Mouse (Mus musculus): ENCODE results near the gene Amer3. TPM values are rescaled to one million over a fixed set of nuclear protein-coding genes. Genes with fewer than 3 reads are reported as not detected.

Amer3 gene
- polyA plus RNA-seq, 1 experiment from 2014 or later = not detected

DNA sequence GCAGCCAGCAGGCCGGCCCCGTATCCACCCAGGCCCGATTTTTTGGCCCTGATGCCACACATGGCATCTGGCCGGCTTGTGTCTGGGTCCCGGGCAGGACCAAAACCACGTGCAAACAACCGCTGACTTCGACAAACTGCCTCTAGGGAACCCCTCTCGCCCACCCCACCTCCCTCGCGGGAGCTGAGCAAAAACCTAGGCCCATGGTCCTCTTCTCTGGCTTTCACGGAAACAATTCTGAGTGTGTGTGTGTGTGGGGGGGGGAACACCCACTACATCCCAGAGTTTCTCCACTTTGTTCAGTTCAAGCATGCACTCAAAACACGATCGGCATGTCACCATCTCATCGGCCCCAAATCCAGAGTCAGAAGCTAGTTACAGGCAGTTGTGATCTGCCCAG lies 18.6 kb upstream of the Amer3 start, which contains the start of gene Prss40:
TSS of gene Prss40 (minus strand) at position 101 of the 400 bp plus-strand sequence.
- Histone ChIP-seq H3K36me3 (ENCODE audit: control insufficient read depth, insufficient read depth, low read length) (no peaks in the 10 kb centered on the region), H3K4me1 (ENCODE audit: control insufficient read depth, insufficient read depth, low read length) (no peaks in the 10 kb centered on the region), H3K4me2 (no peak within 1 kb of the TSS), H3K9me3 (replicated peaks; ENCODE audit: control insufficient read depth, low read length) (no peaks in the 10 kb centered on the region), H3K9ac (ENCODE audit: low read depth, low read length) (no peak within 1 kb of the TSS), H3K27me3 (ENCODE audit: control insufficient read depth, insufficient read depth, low read length) (no peaks in the 10 kb centered on the region), H3K4me3 (ENCODE audit: low read depth, low read length) (no peak within 1 kb of the TSS), H3K27ac (ENCODE audit: low read depth, low read length) (no peak within 1 kb of the TSS)
- 80% methylated on average over 15 of the region's 15 CpGs for WGBS (ENCODE audit: insufficient replicate concordance)
- ATAC-seq (replicated peaks; ENCODE audit: insufficient number of reproducible peaks, low FRiP score, low TSS enrichment) = no peak

GRCm38 (mm10) chr1:34564383-34565045 lies 14.9 kb upstream of the Amer3 start:
- no peak overlapping the region for H3K9ac ChIP-seq (ENCODE audit: low read depth, low read length)
- H3K36me3 ChIP-seq (ENCODE audit: control insufficient read depth, insufficient read depth, low read length) = no peaks in the 10 kb centered on the region
- no peak for ATAC-seq (replicated peaks; ENCODE audit: insufficient number of reproducible peaks, low FRiP score, low TSS enrichment)
- no peak overlapping the region for H3K4me2 ChIP-seq
- H3K4me3 ChIP-seq (ENCODE audit: low read depth, low read length) = no peak overlapping the region
- WGBS (ENCODE audit: insufficient replicate concordance) = 70% methylated on average over 8 of the region's 8 CpGs
- no peaks in the 10 kb centered on the region for H3K4me1 ChIP-seq (ENCODE audit: control insufficient read depth, insufficient read depth, low read length)
- H3K9me3 ChIP-seq (replicated peaks; ENCODE audit: control insufficient read depth, low read length) = no peaks in the 10 kb centered on the region
- H3K27ac ChIP-seq (ENCODE audit: low read depth, low read length) = no peak overlapping the region
- no peaks in the 10 kb centered on the region for H3K27me3 ChIP-seq (ENCODE audit: control insufficient read depth, insufficient read depth, low read length)

GRCm38 (mm10) chr1:34568120-34568519 lies 11.3 kb upstream of the Amer3 start:
- Histone ChIP-seq H3K4me3 (ENCODE audit: low read depth, low read length) (no peak overlapping the region), H3K27me3 (ENCODE audit: control insufficient read depth, insufficient read depth, low read length) (no peaks in the 10 kb centered on the region), H3K4me1 (ENCODE audit: control insufficient read depth, insufficient read depth, low read length) (no peaks in the 10 kb centered on the region), H3K4me2 (no peak overlapping the region), H3K27ac (ENCODE audit: low read depth, low read length) (no peak overlapping the region), H3K9ac (ENCODE audit: low read depth, low read length) (no peak overlapping the region), H3K36me3 (ENCODE audit: control insufficient read depth, insufficient read depth, low read length) (no peaks in the 10 kb centered on the region), H3K9me3 (replicated peaks; ENCODE audit: control insufficient read depth, low read length) (no peaks in the 10 kb centered on the region)
- WGBS (ENCODE audit: insufficient replicate concordance) = 100% methylated on average over 2 of the region's 2 CpGs
- ATAC-seq (replicated peaks; ENCODE audit: insufficient number of reproducible peaks, low FRiP score, low TSS enrichment) = no peak

DNA sequence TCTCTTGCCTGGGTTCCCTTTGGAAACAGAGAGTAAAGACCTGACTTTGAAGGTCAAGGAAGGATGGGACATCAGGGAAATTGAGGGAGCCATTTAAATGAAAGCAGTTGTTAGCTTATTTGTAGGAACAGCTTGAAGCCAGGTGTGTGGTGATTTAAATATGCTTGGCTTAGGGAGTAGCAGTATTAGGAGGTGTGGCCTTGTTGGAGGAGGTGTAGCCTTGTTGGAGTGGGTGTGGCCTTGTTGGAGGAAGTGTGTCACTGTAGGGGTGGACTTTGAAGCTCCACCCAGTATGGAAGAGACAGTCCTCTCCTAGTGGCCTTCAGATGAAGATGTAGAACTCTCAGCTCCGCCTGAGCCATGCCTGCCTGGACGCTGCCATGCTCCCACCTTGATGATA lies 9.6 kb upstream of the Amer3 start:
- no peak overlapping the region for H3K27ac ChIP-seq (ENCODE audit: low read depth, low read length)
- no peak overlapping the region for H3K4me2 ChIP-seq
- no peaks in the 10 kb centered on the region for H3K9me3 ChIP-seq (replicated peaks; ENCODE audit: control insufficient read depth, low read length)
- no peaks in the 10 kb centered on the region for H3K36me3 ChIP-seq (ENCODE audit: control insufficient read depth, insufficient read depth, low read length)
- no peak overlapping the region for H3K9ac ChIP-seq (ENCODE audit: low read depth, low read length)
- WGBS (ENCODE audit: insufficient replicate concordance) = 69% methylated on average over 2 of the region's 2 CpGs
- H3K4me3 ChIP-seq (ENCODE audit: low read depth, low read length) = no peak overlapping the region
- H3K4me1 ChIP-seq (ENCODE audit: control insufficient read depth, insufficient read depth, low read length) = no peaks in the 10 kb centered on the region
- ATAC-seq (replicated peaks; ENCODE audit: insufficient number of reproducible peaks, low FRiP score, low TSS enrichment) = no peak
- no peaks in the 10 kb centered on the region for H3K27me3 ChIP-seq (ENCODE audit: control insufficient read depth, insufficient read depth, low read length)

DNA sequence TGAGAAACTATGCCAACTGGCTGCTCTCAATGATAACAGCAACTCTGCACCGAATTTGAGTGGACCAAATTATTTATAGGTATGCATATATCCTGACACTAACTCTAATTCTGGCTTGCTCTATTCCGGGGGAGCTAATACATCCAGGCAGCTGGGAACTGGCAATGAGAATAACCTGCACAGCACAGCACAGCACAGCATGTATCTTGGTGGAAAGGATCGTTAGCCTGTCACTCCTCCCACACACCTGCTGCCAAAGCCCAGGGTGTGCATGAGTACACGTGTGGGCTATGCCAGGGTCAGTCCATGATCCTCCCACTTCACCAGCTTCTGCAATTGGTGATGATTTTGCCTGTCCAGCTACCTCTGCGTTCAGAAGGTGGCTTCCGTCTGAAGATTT lies 8.0 kb upstream of the Amer3 start:
- Histone ChIP-seq H3K4me1 (ENCODE audit: control insufficient read depth, insufficient read depth, low read length) (no peaks in the 10 kb centered on the region), H3K27ac (ENCODE audit: low read depth, low read length) (no peak overlapping the region)
- 76% methylated on average over 6 of the region's 6 CpGs for WGBS (ENCODE audit: insufficient replicate concordance)

GRCm38 (mm10) chr1:34573221-34573620 lies 6.2 kb upstream of the Amer3 start:
- Histone ChIP-seq H3K4me2 (no peak overlapping the region), H3K9me3 (replicated peaks; ENCODE audit: control insufficient read depth, low read length) (no peaks in the 10 kb centered on the region), H3K36me3 (ENCODE audit: control insufficient read depth, insufficient read depth, low read length) (no peaks in the 10 kb centered on the region), H3K9ac (ENCODE audit: low read depth, low read length) (no peak overlapping the region), H3K4me3 (ENCODE audit: low read depth, low read length) (no peak overlapping the region), H3K27me3 (ENCODE audit: control insufficient read depth, insufficient read depth, low read length) (no peaks in the 10 kb centered on the region), H3K4me1 (ENCODE audit: control insufficient read depth, insufficient read depth, low read length) (no peaks in the 10 kb centered on the region), H3K27ac (ENCODE audit: low read depth, low read length) (no peak overlapping the region)
- WGBS (ENCODE audit: insufficient replicate concordance) = 78% methylated on average over 6 of the region's 6 CpGs
- ATAC-seq (replicated peaks; ENCODE audit: insufficient number of reproducible peaks, low FRiP score, low TSS enrichment) = no peak

More for the DNA sequence above, 8.0 kb upstream of the Amer3 start:
- H3K4me2 ChIP-seq = no peak overlapping the region
- H3K36me3 ChIP-seq (ENCODE audit: control insufficient read depth, insufficient read depth, low read length) = no peaks in the 10 kb centered on the region
- H3K9me3 ChIP-seq (replicated peaks; ENCODE audit: control insufficient read depth, low read length) = no peaks in the 10 kb centered on the region
- no peaks in the 10 kb centered on the region for H3K27me3 ChIP-seq (ENCODE audit: control insufficient read depth, insufficient read depth, low read length)
- no peak for ATAC-seq (replicated peaks; ENCODE audit: insufficient number of reproducible peaks, low FRiP score, low TSS enrichment)
- no peak overlapping the region for H3K9ac ChIP-seq (ENCODE audit: low read depth, low read length)
- no peak overlapping the region for H3K4me3 ChIP-seq (ENCODE audit: low read depth, low read length)

- Histone ChIP-seq H3K4me2 (peak overlapping the region; percentile 84), H3K4me3 (ENCODE audit: low read depth, low read length) (peak overlapping the region; percentile 48), H3K9me3 (replicated peaks; ENCODE audit: control insufficient read depth, low read length) (no peaks in the 10 kb centered on the region), H3K9ac (ENCODE audit: low read depth, low read length) (no peak overlapping the region), H3K36me3 (ENCODE audit: control insufficient read depth, insufficient read depth, low read length) (no peaks in the 10 kb centered on the region), H3K4me1 (ENCODE audit: control insufficient read depth, insufficient read depth, low read length) (peaks cover 9% of the 10 kb centered on the region), H3K27ac (ENCODE audit: low read depth, low read length) (no peak overlapping the region), H3K27me3 (ENCODE audit: control insufficient read depth, insufficient read depth, low read length) (peaks cover 22% of the 10 kb centered on the region)
- 0 out of 2 replicates have a peak, but pooled peaks have one; percentile 22 for ATAC-seq (replicated peaks; ENCODE audit: insufficient number of reproducible peaks, low FRiP score, low TSS enrichment)
- WGBS (ENCODE audit: insufficient replicate concordance) = 4% methylated on average over 18 of the region's 18 CpGs
Observed at GRCm38 (mm10) chr1:34579782-34580356, 412 bp downstream of the Amer3 start.

DNA sequence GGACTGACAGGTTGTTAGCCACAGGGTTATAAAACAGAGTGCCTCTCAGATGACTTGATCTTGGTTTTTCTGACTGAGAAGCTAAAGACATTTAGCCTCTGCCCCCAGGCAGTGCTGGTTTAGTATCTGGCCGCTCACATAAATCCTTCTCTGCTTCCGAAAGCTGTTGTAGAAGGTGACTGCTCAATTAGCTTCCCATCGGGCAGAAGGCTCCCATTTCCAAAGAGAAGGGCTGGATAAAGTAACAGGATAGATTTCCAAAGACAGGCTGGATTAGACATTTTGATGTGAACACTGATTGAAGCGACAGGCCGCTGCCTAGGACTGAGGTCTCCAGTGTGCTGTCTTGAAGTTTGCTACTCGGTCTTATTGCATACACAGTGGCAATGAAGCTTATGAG lies 2.8 kb downstream of the Amer3 start:
- ATAC-seq (replicated peaks; ENCODE audit: insufficient number of reproducible peaks, low FRiP score, low TSS enrichment) = no peak
- no peak overlapping the region for H3K27ac ChIP-seq (ENCODE audit: low read depth, low read length)
- H3K9ac ChIP-seq (ENCODE audit: low read depth, low read length) = no peak overlapping the region
- no peaks in the 10 kb centered on the region for H3K9me3 ChIP-seq (replicated peaks; ENCODE audit: control insufficient read depth, low read length)
- H3K4me1 ChIP-seq (ENCODE audit: control insufficient read depth, insufficient read depth, low read length) = peaks cover 9% of the 10 kb centered on the region
- no peak overlapping the region for H3K4me3 ChIP-seq (ENCODE audit: low read depth, low read length)
- WGBS (ENCODE audit: insufficient replicate concordance) = 76% methylated on average over 6 of the region's 6 CpGs
- no peak overlapping the region for H3K4me2 ChIP-seq
- peaks cover 22% of the 10 kb centered on the region for H3K27me3 ChIP-seq (ENCODE audit: control insufficient read depth, insufficient read depth, low read length)
- no peaks in the 10 kb centered on the region for H3K36me3 ChIP-seq (ENCODE audit: control insufficient read depth, insufficient read depth, low read length)

DNA sequence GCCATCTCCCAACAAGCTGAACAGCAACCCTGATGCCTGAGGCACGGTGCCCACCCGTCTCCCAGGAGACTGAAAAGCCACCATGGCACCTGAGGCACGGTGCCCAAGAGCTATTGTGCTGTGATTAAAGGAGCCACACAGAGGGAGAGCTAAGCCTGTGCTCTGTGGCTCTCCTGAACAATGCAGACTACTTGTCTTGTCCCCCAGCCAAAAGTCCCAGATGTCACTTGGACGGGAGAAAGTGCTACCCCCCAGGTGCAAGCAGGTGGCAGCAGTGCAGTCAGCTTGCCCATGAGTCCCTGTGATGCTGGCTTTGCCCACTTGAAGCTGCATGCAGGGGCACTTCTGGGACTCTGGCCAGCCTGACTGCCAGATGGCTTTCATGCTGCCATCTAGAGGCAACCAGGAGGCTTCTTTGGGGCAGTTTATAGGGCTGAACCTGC lies 4.4 kb downstream of the Amer3 start:
- Histone ChIP-seq H3K9me3 (replicated peaks; ENCODE audit: control insufficient read depth, low read length) (no peaks in the 10 kb centered on the region), H3K27me3 (ENCODE audit: control insufficient read depth, insufficient read depth, low read length) (peaks cover 17% of the 10 kb centered on the region), H3K36me3 (ENCODE audit: control insufficient read depth, insufficient read depth, low read length) (no peaks in the 10 kb centered on the region), H3K4me2 (no peak overlapping the region), H3K27ac (ENCODE audit: low read depth, low read length) (no peak overlapping the region), H3K4me1 (ENCODE audit: control insufficient read depth, insufficient read depth, low read length) (peaks cover 7% of the 10 kb centered on the region), H3K9ac (ENCODE audit: low read depth, low read length) (no peak overlapping the region), H3K4me3 (ENCODE audit: low read depth, low read length) (no peak overlapping the region)
- WGBS (ENCODE audit: insufficient replicate concordance) = 24% methylated on average over 4 of the region's 4 CpGs
- no peak for ATAC-seq (replicated peaks; ENCODE audit: insufficient number of reproducible peaks, low FRiP score, low TSS enrichment)
